Mouse (Mus musculus): ENCODE data around the gene Mthfsd. TPM values are rescaled to one million over a fixed set of nuclear protein-coding genes. Genes with fewer than 3 reads are reported as not detected.

Mthfsd gene
- polyA plus RNA-seq, 1 experiment from 2014 or later = 62.9 TPM

DNA sequence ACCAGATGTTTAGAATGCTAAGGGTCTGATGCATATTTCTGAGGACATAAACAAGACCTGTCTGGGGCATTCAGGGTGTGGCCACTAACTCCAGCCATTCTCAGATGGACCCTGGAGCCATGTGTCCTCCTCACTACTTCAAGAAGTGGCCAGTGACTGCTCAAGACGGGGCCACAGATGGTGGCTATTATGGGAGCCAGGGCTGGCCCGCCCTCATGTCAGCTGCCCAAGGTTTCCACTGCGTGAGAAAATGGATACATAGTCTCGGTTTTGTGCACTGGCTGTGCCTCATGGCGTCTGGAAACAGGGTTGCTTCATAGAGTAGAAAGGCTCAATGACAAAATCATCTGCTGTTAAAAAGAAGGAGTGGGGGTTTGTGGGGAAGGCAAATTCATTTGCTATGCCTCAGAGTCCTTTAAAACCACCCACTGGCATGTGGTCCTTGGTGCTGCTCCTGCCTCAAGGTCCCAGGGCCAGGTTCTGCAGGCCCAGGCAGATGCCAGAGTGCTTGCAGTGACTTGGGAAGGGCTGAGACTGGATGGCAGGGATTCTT is 24.8 kb upstream of the Mthfsd start:
- Histone ChIP-seq H3K36me3 (ENCODE audit: control insufficient read depth, insufficient read depth, low read length) (no peaks in the 10 kb centered on the region), H3K9ac (ENCODE audit: low read length) (no peak overlapping the region), H3K27me3 (replicated peaks; ENCODE audit: control insufficient read depth, insufficient read depth, low read length) (peaks cover 32% of the 10 kb centered on the region), H3K27ac (ENCODE audit: low read depth) (no peak overlapping the region), H3K9me3 (ENCODE audit: control insufficient read depth, low read length) (peaks cover 8% of the 10 kb centered on the region), H3K4me1 (replicated peaks; ENCODE audit: control insufficient read depth, insufficient read depth, low read length) (peaks cover 8% of the 10 kb centered on the region; the same call in 1 of the 2 replicates), H3K4me2 (ENCODE audit: low read length) (no peak overlapping the region), H3K4me3 (ENCODE audit: low read depth, low read length) (no peak overlapping the region)
- WGBS = 81% methylated on average over 5 of the region's 5 CpGs
- ATAC-seq (replicated peaks; ENCODE audit: low FRiP score, low TSS enrichment, low read depth) = no peak
- DNase-seq (ENCODE audit: low spot score) = no peak

DNA sequence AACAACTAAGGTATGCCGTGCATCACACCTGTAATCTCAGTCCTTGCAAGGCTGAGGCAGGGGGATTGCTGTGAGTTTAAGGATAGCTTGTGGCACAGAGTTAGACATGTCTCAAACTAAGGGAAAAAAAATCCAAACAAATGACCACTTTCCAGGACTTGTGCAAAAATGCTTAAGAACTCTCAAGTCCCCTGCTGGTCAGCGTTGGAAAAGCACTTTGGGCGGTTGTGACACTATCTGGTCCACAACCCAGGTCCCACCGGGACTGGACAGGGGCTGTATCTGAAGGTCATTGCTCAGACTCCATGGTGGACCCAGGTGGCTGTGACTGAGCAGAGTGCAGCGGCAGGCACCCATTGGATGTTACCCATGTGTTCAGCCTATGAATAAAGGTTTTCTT is 22.3 kb upstream of the Mthfsd start:
- ATAC-seq (replicated peaks; ENCODE audit: low FRiP score, low TSS enrichment, low read depth) (no peak), DNase-seq (ENCODE audit: low spot score) (peak; percentile 76)
- Histone ChIP-seq H3K9ac (ENCODE audit: low read length) (no peak overlapping the region), H3K9me3 (ENCODE audit: control insufficient read depth, low read length) (no peaks in the 10 kb centered on the region), H3K4me3 (ENCODE audit: low read depth, low read length) (peak overlapping the region; percentile 13), H3K4me1 (replicated peaks; ENCODE audit: control insufficient read depth, insufficient read depth, low read length) (peaks cover 20% of the 10 kb centered on the region; the same call in 1 of the 2 replicates), H3K27ac (ENCODE audit: low read depth) (no peak overlapping the region), H3K36me3 (ENCODE audit: control insufficient read depth, insufficient read depth, low read length) (no peaks in the 10 kb centered on the region), H3K4me2 (ENCODE audit: low read length) (peak overlapping the region; percentile 49), H3K27me3 (replicated peaks; ENCODE audit: control insufficient read depth, insufficient read depth, low read length) (peaks cover 57% of the 10 kb centered on the region)
- 37% methylated on average over 5 of the region's 5 CpGs for WGBS

DNA sequence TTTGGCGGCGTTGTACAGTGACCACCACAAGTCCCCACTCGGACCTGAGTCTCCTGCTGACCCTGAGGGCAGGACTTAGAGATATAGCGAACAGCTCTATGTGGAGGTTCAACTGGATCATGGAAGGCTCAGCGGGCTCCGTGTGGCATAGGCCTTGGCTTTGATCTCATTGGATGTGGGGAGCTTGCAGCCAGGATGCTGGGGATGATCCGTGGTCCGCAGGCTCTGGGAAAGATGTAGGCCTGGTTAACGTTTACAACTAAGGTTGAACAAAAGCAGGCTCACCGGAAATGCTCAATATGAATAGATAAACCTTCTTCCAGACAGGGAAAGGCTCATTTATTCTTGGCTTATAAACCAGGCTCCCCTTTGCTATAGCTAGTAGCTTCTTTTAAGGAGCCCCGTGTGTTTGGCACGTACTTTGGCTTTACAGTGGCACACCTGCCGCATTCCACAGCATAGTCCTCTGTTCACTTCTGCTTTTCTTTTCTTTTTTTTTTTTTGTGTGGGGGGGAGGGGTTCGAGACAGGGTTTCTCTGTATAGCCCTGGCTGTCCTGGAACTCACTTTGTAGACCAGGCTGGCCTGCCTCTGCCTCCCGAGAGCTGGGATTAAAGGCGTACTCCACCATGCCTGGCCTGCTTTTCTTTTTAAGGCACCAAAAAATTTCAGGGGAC is 21.2 kb upstream of the Mthfsd start:
- Histone ChIP-seq H3K4me3 (ENCODE audit: low read depth, low read length) (peak overlapping the region; percentile 39), H3K27ac (ENCODE audit: low read depth) (no peak overlapping the region), H3K27me3 (replicated peaks; ENCODE audit: control insufficient read depth, insufficient read depth, low read length) (peaks cover 67% of the 10 kb centered on the region), H3K9ac (ENCODE audit: low read length) (peak overlapping the region; percentile 44; the same call in 1 of the 2 replicates), H3K4me2 (ENCODE audit: low read length) (peak overlapping the region; percentile 49), H3K9me3 (ENCODE audit: control insufficient read depth, low read length) (no peaks in the 10 kb centered on the region), H3K36me3 (ENCODE audit: control insufficient read depth, insufficient read depth, low read length) (no peaks in the 10 kb centered on the region), H3K4me1 (replicated peaks; ENCODE audit: control insufficient read depth, insufficient read depth, low read length) (peaks cover 20% of the 10 kb centered on the region; the same call in 1 of the 2 replicates)
- DNase-seq (ENCODE audit: low spot score) (peak; percentile 69), ATAC-seq (replicated peaks; ENCODE audit: low FRiP score, low TSS enrichment, low read depth) (no peak)
- 18% methylated on average over 16 of the region's 16 CpGs for WGBS

DNA sequence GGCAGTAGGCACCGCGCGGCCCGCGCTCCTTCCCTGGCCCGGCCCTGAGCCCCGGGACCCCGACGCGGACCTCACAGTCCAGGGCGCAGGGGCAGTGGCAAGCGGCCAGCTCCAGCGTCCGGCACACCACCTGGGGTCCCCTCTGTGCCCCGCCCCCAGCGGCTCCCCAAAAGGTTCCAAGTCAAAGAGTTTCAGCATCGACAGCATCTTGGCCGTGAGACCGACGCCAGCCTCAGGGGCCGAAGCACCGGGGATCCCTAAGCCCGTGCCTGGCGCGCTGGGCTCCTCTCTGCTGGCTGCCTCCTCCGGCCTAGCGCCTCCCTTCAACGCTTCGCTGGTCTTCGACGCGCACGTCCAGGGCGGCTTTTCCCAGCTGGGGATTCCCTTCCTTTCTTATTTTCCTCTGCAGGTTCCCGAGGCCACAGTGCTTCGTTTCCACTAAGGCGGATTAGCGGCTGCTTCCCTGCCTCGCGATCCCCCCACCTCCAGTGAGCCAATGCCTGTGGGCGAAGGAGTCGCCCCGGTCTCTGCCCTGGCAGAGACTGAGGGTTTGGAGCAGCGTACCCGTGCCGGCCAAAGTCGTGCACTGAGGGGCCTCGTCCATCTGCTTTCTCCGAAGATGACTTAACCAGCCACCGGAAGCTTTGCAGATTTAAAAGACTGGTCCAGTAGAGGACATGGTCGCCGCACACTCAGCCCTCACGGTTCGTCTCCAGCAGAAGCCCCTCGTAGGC is 20.5 kb upstream of the Mthfsd start:
- peak overlapping the region; percentile 49 for H3K4me2 ChIP-seq (ENCODE audit: low read length)
- ATAC-seq (replicated peaks; ENCODE audit: low FRiP score, low TSS enrichment, low read depth) = no peak
- peak; percentile 67 for DNase-seq (ENCODE audit: low spot score)
- H3K9me3 ChIP-seq (ENCODE audit: control insufficient read depth, low read length) = no peaks in the 10 kb centered on the region
- peak overlapping the region; percentile 44 for H3K9ac ChIP-seq (ENCODE audit: low read length)
- H3K36me3 ChIP-seq (ENCODE audit: control insufficient read depth, insufficient read depth, low read length) = no peaks in the 10 kb centered on the region
- peaks cover 74% of the 10 kb centered on the region for H3K27me3 ChIP-seq (replicated peaks; ENCODE audit: control insufficient read depth, insufficient read depth, low read length)
- H3K4me3 ChIP-seq (ENCODE audit: low read depth, low read length) = peak overlapping the region; percentile 39
- peak overlapping the region; percentile 80 for H3K27ac ChIP-seq (ENCODE audit: low read depth)
- 4% methylated on average over 55 of the region's 55 CpGs for WGBS
- peaks cover 20% of the 10 kb centered on the region; the same call in 1 of the 2 replicates for H3K4me1 ChIP-seq (replicated peaks; ENCODE audit: control insufficient read depth, insufficient read depth, low read length)

DNA sequence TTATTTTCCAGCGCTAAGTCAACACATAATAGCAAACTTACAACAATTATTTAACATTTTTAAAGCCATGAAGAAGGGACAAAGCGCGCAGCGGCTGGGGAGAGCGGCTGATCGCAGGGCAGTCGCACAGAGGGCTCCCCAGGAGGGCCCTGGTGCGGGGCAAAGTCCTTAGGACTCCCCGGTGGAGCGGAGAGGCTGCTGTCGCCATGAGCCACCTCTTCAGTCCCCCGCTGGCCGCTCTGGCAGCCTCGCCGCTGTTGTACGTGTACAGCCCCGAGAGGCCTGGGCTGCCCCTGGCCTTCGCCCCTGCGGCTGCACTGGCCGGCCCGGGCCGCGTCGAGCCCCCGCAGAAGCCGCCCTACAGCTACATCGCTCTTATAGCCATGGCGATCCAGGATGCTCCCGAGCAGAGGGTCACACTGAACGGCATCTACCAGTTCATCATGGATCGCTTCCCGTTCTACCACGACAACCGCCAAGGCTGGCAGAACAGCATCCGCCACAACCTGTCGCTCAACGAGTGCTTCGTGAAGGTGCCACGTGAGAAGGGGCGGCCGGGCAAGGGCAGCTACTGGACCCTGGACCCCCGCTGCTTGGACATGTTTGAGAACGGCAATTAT is 19.7 kb upstream of the Mthfsd start, which contains the start of gene Foxl1:
Gene Foxl1 (plus strand): TSS at position 185 of the 620 bp plus-strand sequence.
- 2% methylated on average over 43 of the region's 43 CpGs for WGBS
- Histone ChIP-seq H3K9me3 (ENCODE audit: control insufficient read depth, low read length) (no peaks in the 10 kb centered on the region), H3K36me3 (ENCODE audit: control insufficient read depth, insufficient read depth, low read length) (no peaks in the 10 kb centered on the region), H3K27ac (ENCODE audit: low read depth) (peak within 1 kb of the TSS; percentile 80), H3K4me2 (ENCODE audit: low read length) (peak within 1 kb of the TSS; percentile 49), H3K9ac (ENCODE audit: low read length) (peak within 1 kb of the TSS; percentile 44), H3K4me1 (replicated peaks; ENCODE audit: control insufficient read depth, insufficient read depth, low read length) (peaks cover 20% of the 10 kb centered on the region; the same call in 1 of the 2 replicates), H3K4me3 (ENCODE audit: low read depth, low read length) (peak within 1 kb of the TSS; percentile 39), H3K27me3 (replicated peaks; ENCODE audit: control insufficient read depth, insufficient read depth, low read length) (peaks cover 82% of the 10 kb centered on the region)
- DNase-seq (ENCODE audit: low spot score) (peak; percentile 69), ATAC-seq (replicated peaks; ENCODE audit: low FRiP score, low TSS enrichment, low read depth) (no peak)

DNA sequence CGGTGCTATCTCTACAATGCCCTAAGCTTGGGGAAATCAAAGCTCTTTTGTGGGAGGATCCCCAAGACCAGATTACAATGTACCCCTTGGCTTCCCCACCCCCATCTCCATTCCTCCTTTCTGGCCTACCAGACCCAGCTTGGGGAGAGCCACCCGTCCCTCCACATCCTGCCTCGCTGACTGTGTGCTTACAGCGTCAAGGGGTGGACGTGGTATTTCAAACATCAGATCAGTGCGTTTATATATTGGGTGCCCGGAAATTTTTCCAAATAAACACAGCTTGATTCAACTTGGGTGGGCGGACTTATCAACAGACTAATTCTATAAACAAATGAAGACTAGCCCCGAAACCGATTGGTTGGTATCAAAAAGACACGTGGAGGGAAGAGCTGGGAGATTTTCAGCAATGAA is 19.1 kb upstream of the Mthfsd start:
- Histone ChIP-seq H3K4me2 (ENCODE audit: low read length) (peak overlapping the region; percentile 49), H3K4me3 (ENCODE audit: low read depth, low read length) (0 out of 2 replicates have a peak overlapping the region, but pooled peaks have one; percentile 39), H3K27me3 (replicated peaks; ENCODE audit: control insufficient read depth, insufficient read depth, low read length) (peaks cover 88% of the 10 kb centered on the region), H3K27ac (ENCODE audit: low read depth) (peak overlapping the region; percentile 80; the same call in 1 of the 2 replicates), H3K36me3 (ENCODE audit: control insufficient read depth, insufficient read depth, low read length) (no peaks in the 10 kb centered on the region), H3K9me3 (ENCODE audit: control insufficient read depth, low read length) (no peaks in the 10 kb centered on the region), H3K4me1 (replicated peaks; ENCODE audit: control insufficient read depth, insufficient read depth, low read length) (peaks cover 20% of the 10 kb centered on the region; the same call in 1 of the 2 replicates), H3K9ac (ENCODE audit: low read length) (no peak overlapping the region)
- 4% methylated on average over 11 of the region's 11 CpGs for WGBS
- no peak for ATAC-seq (replicated peaks; ENCODE audit: low FRiP score, low TSS enrichment, low read depth)
- peak; percentile 63 for DNase-seq (ENCODE audit: low spot score)

DNA sequence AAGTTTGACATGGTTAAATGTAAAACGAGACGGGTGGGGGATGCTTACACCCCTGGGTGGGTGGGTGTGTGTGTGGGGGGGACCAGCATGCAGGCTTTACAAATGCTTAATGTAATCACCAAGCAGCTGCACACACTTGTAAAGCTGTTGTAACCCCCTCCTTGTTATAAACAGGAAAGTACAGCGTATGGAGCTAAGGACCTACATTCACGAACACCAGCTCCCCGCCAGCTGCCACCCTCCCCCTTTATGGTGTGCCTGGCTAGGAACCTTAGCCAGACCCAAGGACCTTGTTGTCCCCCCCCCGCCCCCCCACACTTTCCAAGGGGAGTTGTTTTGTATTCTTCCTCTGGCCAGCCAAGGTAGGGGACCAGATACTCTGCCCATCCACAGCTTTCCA is 18.5 kb upstream of the Mthfsd start:
- peaks cover 20% of the 10 kb centered on the region; the same call in 1 of the 2 replicates for H3K4me1 ChIP-seq (replicated peaks; ENCODE audit: control insufficient read depth, insufficient read depth, low read length)
- peaks cover 94% of the 10 kb centered on the region for H3K27me3 ChIP-seq (replicated peaks; ENCODE audit: control insufficient read depth, insufficient read depth, low read length)
- no peak for ATAC-seq (replicated peaks; ENCODE audit: low FRiP score, low TSS enrichment, low read depth)
- DNase-seq (ENCODE audit: low spot score) = no peak
- H3K27ac ChIP-seq (ENCODE audit: low read depth) = 0 out of 2 replicates have a peak overlapping the region, but pooled peaks have one; percentile 54
- H3K36me3 ChIP-seq (ENCODE audit: control insufficient read depth, insufficient read depth, low read length) = no peaks in the 10 kb centered on the region
- H3K9ac ChIP-seq (ENCODE audit: low read length) = no peak overlapping the region
- H3K4me2 ChIP-seq (ENCODE audit: low read length) = peak overlapping the region; percentile 63
- H3K4me3 ChIP-seq (ENCODE audit: low read depth, low read length) = 0 out of 2 replicates have a peak overlapping the region, but pooled peaks have one; percentile 10
- 4% methylated on average over 6 of the region's 6 CpGs for WGBS
- H3K9me3 ChIP-seq (ENCODE audit: control insufficient read depth, low read length) = no peaks in the 10 kb centered on the region

DNA sequence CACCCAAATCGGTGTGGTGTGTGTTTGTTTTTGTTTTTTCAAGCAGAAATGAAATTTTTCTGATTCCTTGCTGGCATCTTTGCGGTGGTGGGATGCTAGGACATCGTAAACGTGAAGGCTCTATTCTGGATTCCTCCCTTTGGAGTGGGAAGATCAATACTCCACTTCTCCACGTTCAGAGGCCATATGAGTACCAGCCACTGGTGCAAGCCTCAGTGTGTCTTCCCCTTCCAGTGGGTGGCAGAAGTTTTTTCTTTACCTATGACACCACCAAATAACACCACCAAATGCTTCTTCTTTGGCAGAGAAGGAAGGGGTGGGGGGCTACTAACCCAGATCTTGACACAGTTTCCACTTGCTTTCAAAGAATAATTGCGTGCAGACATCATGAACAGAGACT is 18.0 kb upstream of the Mthfsd start:
- no peak for DNase-seq (ENCODE audit: low spot score)
- WGBS = 6% methylated on average over 6 of the region's 6 CpGs
- peaks cover 98% of the 10 kb centered on the region for H3K27me3 ChIP-seq (replicated peaks; ENCODE audit: control insufficient read depth, insufficient read depth, low read length)
- no peak for ATAC-seq (replicated peaks; ENCODE audit: low FRiP score, low TSS enrichment, low read depth)
- no peaks in the 10 kb centered on the region for H3K9me3 ChIP-seq (ENCODE audit: control insufficient read depth, low read length)
- H3K27ac ChIP-seq (ENCODE audit: low read depth) = no peak overlapping the region
- H3K36me3 ChIP-seq (ENCODE audit: control insufficient read depth, insufficient read depth, low read length) = no peaks in the 10 kb centered on the region
- peaks cover 20% of the 10 kb centered on the region; the same call in 1 of the 2 replicates for H3K4me1 ChIP-seq (replicated peaks; ENCODE audit: control insufficient read depth, insufficient read depth, low read length)
- peak overlapping the region; percentile 33 for H3K4me3 ChIP-seq (ENCODE audit: low read depth, low read length)
- peak overlapping the region; percentile 63 for H3K4me2 ChIP-seq (ENCODE audit: low read length)
- no peak overlapping the region for H3K9ac ChIP-seq (ENCODE audit: low read length)

All from intestine, embryonic 14.5 days (tissue).